Mouse (Mus musculus): Measurements from ENCODE around the gene Chrna10. TPM values are rescaled to one million over a fixed set of nuclear protein-coding genes. Genes with fewer than 3 reads are reported as not detected.

Gene Chrna10
- total and polyA plus RNA-seq, 3 experiments, result not detected

- H3K4me1 ChIP-seq (ENCODE audit: control insufficient read depth in 1 of 2, insufficient read depth in 2 of 2, low read length in 2 of 2), result peaks cover 4 to 5% of the 10 kb centered on the region in 2 experiments
- H3K79me2 ChIP-seq (ENCODE audit: control insufficient read depth, insufficient read depth, low read length, poor library complexity), result no peaks in the 10 kb centered on the region
- no peak for DNase-seq (ENCODE audit: low read depth, low spot score)
- H3K9me3 ChIP-seq (replicated peaks; ENCODE audit: insufficient read depth, low read length), result no peaks in the 10 kb centered on the region
- H3K36me3 ChIP-seq (ENCODE audit: control insufficient read depth in 1 of 2, insufficient read depth in 2 of 2, low read length in 2 of 2), result peaks cover 0 to under 1% of the 10 kb centered on the region in 2 experiments; a peak in 1 of 4 replicates
- no peak overlapping the region for H3K4me3 ChIP-seq (ENCODE audit: control insufficient read depth in 1 of 2, insufficient read depth in 1 of 2, low read depth in 2 of 2, low read length in 2 of 2)
- H3K27me3 ChIP-seq (ENCODE audit: control insufficient read depth in 1 of 2, insufficient read depth in 2 of 2, low read length in 2 of 2), result peaks cover 0 to 2% of the 10 kb centered on the region in 2 experiments; a peak in 3 of 4 replicates
- TF ChIP-seq TAL1 (IDR thresholded peaks at IDR 0.05; ENCODE audit: low read length), result no peak
- TF ChIP-seq ZC3H11A (IDR thresholded peaks at IDR 0.05; ENCODE audit: low read depth, low read length), result no peak
- no peak for TF ChIP-seq POLR2A (IDR thresholded peaks at IDR 0.05; ENCODE audit: control insufficient read depth in 1 of 2, insufficient read depth in 1 of 2, low read depth in 1 of 2, low read length in 2 of 2, poor library complexity in 1 of 2)
- no peak for TF ChIP-seq EP300 (IDR thresholded peaks at IDR 0.05; ENCODE audit: low read depth in 1 of 2, low read length in 2 of 2)
- no peak for TF ChIP-seq ZMIZ1 (IDR thresholded peaks at IDR 0.05; ENCODE audit: low read depth, low read length)
- H3K27ac ChIP-seq (ENCODE audit: control insufficient read depth, low read depth, low read length), result no peak overlapping the region
- no peak overlapping the region for H3K9ac ChIP-seq (ENCODE audit: control insufficient read depth, low read depth, low read length, poor library complexity, severe bottlenecking)
Observed at GRCm38 (mm10) chr7:102108206-102108605, 8.4 kb downstream of the Chrna10 start.

GRCm38 (mm10) chr7:102106700-102107141 is 9.9 kb downstream of the Chrna10 start:
- no peak overlapping the region for H3K4me3 ChIP-seq (ENCODE audit: control insufficient read depth in 1 of 2, insufficient read depth in 1 of 2, low read depth in 2 of 2, low read length in 2 of 2)
- no peak for DNase-seq (ENCODE audit: low read depth, low spot score)
- H3K27me3 ChIP-seq (ENCODE audit: control insufficient read depth in 1 of 2, insufficient read depth in 2 of 2, low read length in 2 of 2), result peaks cover 0 to 2% of the 10 kb centered on the region in 2 experiments; a peak in 3 of 4 replicates
- H3K4me1 ChIP-seq (ENCODE audit: control insufficient read depth in 1 of 2, insufficient read depth in 2 of 2, low read length in 2 of 2), result peaks cover 6 to 9% of the 10 kb centered on the region in 2 experiments
- no peak for TF ChIP-seq ZMIZ1 (IDR thresholded peaks at IDR 0.05; ENCODE audit: low read depth, low read length)
- TF ChIP-seq HCFC1 (IDR thresholded peaks at IDR 0.05; ENCODE audit: low read depth, low read length), result no peak
- TF ChIP-seq NELFE (IDR thresholded peaks at IDR 0.05; ENCODE audit: low read depth, low read length), result no peak
- no peak for TF ChIP-seq GATA1 (IDR thresholded peaks at IDR 0.05; ENCODE audit: low read depth, low read length)
- no peak for TF ChIP-seq TBP (IDR thresholded peaks at IDR 0.05; ENCODE audit: low read depth, low read length)
- TF ChIP-seq GABPA (IDR thresholded peaks at IDR 0.05; ENCODE audit: low read depth, low read length), result no peak
- no peak for TF ChIP-seq CTCF (IDR thresholded peaks at IDR 0.05 in 2 of 3, conservative IDR thresholded peaks at IDR 0.05 in 1 of 3; ENCODE audit: control insufficient read depth in 1 of 3, insufficient read depth in 1 of 3, low read depth in 2 of 3, low read length in 3 of 3, poor library complexity in 1 of 3, severe bottlenecking in 1 of 3)
- TF ChIP-seq BHLHE40 (IDR thresholded peaks at IDR 0.05; ENCODE audit: borderline replicate concordance, low read depth, low read length), result no peak
- no peak for TF ChIP-seq MAX (IDR thresholded peaks at IDR 0.05; ENCODE audit: low read length)
- no peak for TF ChIP-seq MEF2A (IDR thresholded peaks at IDR 0.05; ENCODE audit: extremely low read depth, insufficient replicate concordance, low read depth, low read length, poor library complexity, severe bottlenecking)
- TF ChIP-seq TAL1 (IDR thresholded peaks at IDR 0.05; ENCODE audit: low read length), result no peak
- TF ChIP-seq ZKSCAN1 (IDR thresholded peaks at IDR 0.05; ENCODE audit: low read depth, low read length), result no peak
- no peak for TF ChIP-seq CHD2 (IDR thresholded peaks at IDR 0.05; ENCODE audit: low read length)
- no peak for TF ChIP-seq NRF1 (IDR thresholded peaks at IDR 0.05; ENCODE audit: insufficient read depth, low read depth, low read length, poor library complexity, severe bottlenecking)
- no peak for TF ChIP-seq POLR2AphosphoS5 (IDR thresholded peaks at IDR 0.05; ENCODE audit: borderline replicate concordance, low read depth, low read length)
- TF ChIP-seq EP300 (IDR thresholded peaks at IDR 0.05; ENCODE audit: low read depth in 1 of 2, low read length in 2 of 2), result no peak
- no peak for TF ChIP-seq ELF1 (IDR thresholded peaks at IDR 0.05; ENCODE audit: low read depth, low read length)
- TF ChIP-seq CHD1 (IDR thresholded peaks at IDR 0.05; ENCODE audit: low read depth, low read length), result no peak
- no peak overlapping the region for H3K9ac ChIP-seq (ENCODE audit: control insufficient read depth, low read depth, low read length, poor library complexity, severe bottlenecking)
- H3K79me2 ChIP-seq (ENCODE audit: control insufficient read depth, insufficient read depth, low read length, poor library complexity), result no peaks in the 10 kb centered on the region
- H3K9me3 ChIP-seq (replicated peaks; ENCODE audit: insufficient read depth, low read length), result no peaks in the 10 kb centered on the region
- no peak overlapping the region for H3K27ac ChIP-seq (ENCODE audit: control insufficient read depth, low read depth, low read length)
- peaks cover 0 to 3% of the 10 kb centered on the region in 2 experiments; a peak in 1 of 4 replicates for H3K36me3 ChIP-seq (ENCODE audit: control insufficient read depth in 1 of 2, insufficient read depth in 2 of 2, low read length in 2 of 2)
